Mouse (Mus musculus): ENCODE results near the gene Phf14.

Phf14 gene

DNA sequence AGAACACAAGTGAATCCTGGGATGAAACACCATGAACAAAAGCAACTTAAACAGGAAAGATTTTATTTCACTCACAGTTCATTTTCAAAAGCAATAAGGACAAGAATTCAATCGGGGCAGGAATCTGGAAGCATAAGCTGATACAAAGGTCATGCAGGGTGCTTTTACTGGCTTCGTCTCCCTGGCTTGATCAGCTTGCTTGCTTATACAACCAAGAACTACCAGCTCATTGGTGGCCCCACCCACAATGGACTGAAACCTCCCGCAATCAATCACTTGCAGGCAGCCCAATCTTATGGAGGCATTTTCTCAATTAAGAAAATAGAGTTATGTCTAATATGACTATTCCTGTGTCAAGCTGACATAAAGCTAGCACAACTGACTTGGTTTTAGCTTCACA, 112.5 kb downstream of the Phf14 start:
- intact Hi-C loops (cut with DNase I) = no loop called here

DNA sequence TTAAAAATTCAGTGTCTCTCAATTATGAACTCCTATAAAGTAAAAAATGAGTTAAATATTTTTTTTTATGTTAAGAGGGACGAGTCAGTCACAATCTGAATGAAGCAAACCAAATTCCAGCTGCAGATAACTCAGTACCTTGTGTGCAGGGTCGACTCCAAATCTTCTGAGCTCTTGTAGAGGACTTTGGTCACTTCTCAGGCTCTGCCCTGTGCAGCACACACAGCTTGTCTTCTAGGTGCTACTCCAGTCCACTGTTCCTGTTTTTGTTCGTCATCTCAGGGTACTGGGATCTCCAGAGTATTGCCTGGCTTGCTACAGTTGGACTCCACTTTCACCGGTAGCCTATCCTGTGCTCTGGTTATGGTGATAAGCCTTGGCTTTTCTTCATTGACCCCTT, 113.1 kb downstream of the Phf14 start:
- intact Hi-C loops (cut with DNase I) = no loop called here

DNA sequence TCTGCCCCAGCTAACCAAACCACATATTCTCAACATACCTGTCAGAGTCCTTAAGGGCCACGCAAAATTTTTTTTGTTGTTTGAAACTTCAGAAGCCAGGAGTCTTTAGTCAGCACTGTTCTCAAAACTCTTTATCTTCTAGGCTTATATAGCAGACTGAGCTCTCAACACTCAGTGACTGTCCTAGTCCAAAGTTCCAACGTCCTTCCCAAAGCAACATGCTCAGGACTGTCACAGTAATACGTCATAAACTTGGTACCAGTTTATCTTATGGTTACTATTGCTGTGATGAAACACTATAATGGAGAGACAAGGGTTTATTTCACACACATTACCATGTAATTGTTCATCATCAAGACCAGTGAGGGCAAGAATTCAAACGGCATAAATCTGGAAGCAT, 113.9 kb downstream of the Phf14 start:
- intact Hi-C loops (cut with DNase I) = no loop called here

DNA sequence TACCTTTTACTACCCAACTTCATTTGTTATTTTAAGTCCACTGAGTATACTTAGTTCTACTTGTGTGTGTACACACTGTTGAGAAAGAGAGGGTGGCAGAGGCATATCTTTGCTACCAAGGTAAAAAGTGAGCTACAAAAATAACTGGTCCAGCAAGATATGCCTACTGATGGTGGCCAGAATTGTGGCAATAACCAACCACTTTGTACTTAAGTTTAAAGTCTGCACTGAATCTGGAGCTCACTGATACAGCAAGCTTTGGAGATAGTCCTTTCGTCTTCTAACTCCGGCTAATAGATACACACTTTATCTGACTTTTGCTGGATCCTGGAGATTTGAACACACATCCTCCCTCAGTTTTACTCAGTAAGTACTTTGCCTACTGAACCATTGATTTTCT, 115.8 kb downstream of the Phf14 start:
- intact Hi-C loops (cut with DNase I) = no loop called here

DNA sequence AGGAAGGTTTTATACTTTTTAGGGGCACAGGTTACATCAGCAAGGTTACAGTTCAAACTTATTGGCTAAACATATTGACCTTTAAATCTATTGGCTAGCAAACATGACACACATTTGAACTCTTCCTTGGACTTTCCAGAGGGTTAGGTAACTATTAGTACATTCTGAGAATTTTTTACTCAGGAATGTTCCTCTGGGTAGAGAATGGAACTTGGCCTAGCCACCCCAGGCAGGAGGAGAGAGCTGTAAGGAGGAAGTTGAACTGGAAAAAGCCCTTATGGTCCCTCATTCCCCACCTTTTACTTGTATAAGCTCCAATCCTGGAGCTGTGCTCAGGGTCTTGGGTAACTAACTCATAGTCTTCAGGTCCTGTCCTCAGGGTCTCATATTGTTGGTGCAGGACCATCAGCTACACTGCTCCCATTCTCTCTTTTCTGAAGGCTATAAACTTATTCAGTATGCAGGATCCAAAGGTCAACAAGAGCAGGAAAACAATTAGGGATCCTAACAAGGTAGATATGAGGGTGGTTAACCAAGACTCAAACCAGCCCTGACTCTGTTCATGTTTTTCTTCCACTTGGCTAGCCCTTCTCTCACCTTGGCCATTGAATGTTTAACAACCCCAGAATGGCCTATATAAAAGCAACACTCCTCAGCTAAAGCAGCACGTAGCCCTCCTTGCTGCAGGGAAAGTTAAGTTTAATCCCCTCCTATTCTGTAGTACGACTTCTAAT, 119.4 kb downstream of the Phf14 start:
- intact Hi-C loops (cut with DNase I) = no loop called here

DNA sequence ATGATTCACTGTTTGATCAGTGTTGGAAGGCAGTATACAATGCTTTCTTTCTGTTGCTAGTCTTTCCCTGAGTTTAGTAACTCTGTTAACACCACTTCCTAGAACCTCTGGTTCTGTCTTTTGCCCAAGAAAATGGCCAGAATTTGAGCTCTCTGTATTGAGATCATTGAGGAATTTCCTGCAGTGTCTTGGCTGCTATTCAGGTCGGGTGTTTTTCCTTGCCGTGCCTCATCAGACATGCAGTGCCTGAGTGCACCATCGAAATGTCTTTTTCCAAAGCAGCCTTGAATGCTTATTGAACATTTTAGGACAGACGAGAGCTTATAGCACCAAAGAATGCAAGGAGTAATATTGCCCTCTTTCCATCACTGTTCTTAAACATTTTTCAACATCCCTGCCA, 127.0 kb downstream of the Phf14 start:
- intact Hi-C loops (cut with DNase I) = no loop called here

DNA sequence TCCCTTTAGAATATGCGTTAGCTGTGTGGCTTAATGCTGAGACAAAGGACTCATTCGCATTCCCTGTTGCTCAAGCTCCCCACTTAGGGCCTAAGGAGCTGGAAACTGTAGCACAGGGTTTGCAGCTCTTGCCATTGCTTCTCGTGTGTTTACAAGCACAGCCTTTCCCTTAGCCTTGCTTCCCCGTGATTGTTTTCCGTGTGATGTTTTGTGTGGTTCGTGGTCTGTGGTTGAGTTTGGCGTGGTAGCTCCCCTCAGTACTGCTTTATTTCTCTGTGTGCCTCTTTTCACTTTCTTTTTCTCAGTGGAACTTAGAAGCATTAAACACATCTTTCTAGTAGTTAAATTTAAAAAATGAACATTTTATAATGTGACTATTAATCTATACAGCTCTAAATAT, 130.7 kb downstream of the Phf14 start:
- intact Hi-C loops (cut with DNase I) = no loop called here

DNA sequence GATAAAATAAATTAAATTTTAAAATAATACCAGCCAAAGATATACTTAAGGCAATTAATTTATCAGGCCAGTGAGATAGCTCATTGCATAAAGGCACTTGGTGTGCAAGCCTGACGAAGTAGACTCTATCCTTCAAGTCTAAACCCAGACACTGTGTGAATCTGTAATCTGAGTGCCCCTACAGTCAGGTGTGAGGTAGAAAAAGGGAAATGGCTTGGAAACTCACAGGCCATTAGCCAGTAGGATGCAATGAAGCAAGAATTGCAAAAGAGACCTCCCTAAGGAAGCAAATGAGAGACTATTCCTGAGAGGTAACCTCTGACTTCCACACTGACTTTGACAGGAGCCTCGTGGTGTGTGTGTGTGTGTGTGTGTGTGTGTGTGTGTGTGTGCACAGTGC, 145.3 kb downstream of the Phf14 start:
- intact Hi-C loops (cut with DNase I) = no loop called here

DNA sequence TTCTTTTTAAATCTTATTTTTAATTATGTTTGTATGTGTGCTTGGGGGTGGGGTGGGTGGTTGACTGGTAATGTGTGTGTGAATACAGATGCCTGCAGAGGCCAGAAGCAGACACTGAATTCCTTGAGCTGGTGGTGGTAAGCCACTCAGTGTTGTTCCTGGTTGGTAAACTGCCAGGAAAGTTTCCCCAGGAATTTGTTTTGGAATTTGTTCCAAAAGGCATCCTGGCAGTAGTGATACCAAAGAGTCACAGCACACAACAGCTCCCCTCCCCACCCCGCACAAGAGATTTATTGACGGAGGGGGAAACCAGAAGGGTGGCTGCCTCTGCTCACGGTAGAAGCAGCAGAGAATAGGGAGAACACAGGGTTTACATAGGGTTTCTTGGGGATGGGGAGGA, 146.5 kb downstream of the Phf14 start:
- intact Hi-C loops (cut with DNase I) = no loop called here

DNA sequence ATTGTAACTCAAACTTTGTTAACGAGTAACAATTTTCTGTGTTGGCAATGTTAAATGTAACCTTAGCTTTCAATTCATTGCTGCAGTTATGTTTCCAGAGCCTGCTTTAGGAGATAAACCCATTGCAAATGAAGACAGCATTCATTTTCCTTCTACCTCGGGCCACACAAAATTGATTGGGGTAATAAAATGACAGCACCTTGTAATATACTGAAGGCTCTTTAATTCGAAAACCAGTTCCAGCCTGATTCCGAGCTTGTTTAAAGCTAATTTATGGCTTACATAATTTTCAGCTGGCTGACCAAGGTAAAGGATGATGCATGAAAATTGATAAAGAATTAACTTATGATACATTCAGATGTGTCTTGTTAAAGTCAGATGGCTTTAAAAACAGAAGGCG, 151.1 kb downstream of the Phf14 start:
- intact Hi-C loops (cut with DNase I) = no loop called here

DNA sequence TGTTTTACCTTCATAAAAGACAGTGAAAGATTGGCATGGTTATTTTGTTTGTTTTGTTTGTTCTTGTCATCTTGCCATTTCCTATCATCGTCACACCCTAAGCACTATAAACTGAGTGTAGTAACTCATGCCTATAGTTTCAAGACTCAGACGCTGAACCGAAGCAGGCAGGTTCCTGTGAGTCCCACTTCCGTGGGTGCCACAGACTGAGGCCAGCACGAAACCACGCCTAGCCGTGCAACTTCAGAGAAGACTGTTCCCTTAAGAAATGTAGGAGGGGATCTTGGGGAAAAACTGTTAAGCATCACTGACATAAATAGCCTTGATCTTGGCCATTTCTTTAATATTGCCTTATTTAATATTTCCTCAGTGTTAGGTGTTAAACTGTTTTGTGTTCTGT, 152.4 kb downstream of the Phf14 start:
- intact Hi-C loops (cut with DNase I) = no loop called here

DNA sequence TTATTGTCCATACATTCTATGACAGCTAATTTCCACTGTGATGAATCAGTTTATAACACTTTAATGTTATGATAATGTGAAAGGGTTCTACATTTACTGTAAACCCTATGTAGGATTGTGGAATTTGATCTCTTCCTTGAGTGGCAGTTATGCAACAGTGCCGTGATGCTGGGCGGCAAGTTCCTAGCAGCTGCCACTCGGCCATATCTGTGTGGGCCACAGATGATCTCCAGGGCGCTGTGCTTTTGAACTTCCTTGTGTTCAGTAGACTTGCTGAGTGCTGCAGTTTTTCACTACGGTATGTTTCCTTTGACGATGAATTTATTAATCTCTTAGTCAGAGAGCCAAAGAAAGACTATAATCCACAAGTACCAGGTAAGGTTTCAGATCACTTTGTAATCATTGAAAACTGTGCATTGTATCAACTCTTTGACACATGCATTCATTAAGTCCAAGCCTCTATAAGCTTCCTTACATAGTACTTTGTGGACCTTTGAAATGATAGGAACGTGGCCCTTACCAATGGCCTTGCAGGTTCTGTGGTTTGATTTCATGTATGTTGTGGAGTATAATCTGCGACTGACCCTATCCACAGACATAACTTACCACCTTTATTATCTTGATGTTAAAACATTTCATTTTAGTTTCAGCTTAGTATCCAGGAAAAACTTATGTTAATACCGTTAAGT, 153.0 kb downstream of the Phf14 start:
- intact Hi-C loops (cut with DNase I) = no loop called here

DNA sequence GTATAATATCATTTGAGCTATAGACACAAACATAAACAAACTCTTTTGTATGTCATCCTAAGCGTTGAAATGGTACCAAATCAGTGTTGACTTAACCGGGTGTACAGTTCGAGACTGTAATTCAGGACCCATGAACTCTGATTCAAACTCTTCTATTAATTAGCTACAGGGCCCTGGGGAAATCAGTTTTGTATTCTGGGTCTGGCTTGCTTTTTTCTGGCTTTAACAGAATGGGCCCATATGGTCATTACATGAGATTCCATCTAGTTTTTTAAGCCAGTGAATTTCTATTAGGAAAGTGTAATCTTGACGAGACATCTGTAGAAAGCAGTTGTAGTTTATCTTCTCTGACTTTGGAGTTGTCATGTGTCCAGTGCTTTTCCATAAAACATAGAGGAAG, 160.3 kb downstream of the Phf14 start:
- intact Hi-C loops (cut with DNase I) = no loop called here

DNA sequence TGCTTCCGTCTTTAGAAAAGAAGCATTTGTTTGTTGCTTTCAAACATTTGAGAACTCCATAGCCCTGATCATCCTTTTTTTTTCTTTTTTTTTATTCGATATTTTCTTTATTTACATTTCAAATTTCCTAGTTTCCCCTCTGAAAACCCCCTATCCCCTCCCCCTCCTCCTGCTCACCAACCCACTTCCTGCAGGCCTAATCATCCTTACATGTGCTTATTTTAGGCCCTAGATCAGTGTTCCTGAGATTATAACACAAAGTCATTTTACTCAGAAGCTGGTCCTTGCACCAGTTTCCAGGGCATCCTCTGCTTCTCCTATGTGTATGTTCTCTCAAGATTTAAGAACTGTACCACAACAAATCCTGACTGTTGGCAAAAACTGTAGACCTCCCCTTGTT, 161.7 kb downstream of the Phf14 start:
- intact Hi-C loops (cut with DNase I) = no loop called here

DNA sequence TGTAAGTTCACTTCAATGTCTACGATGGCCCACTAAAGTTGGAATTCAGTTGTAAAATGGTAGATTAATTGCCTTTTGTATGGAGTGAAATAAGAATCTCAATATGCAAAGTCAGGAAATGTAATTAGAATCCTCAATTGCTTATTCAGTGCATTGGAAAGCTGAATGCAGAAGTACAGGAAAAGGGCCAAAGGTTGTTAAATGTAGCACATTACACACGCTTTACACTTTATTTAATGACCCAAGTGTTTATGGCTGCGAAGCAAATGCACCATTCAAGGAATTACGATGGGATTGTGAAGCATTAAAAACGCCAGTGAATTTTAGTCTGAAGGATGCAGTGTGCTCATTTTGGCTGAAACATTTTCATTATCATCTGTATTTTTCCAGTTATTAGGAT, 167.0 kb downstream of the Phf14 start:
- intact Hi-C loops (cut with DNase I) = no loop called here

DNA sequence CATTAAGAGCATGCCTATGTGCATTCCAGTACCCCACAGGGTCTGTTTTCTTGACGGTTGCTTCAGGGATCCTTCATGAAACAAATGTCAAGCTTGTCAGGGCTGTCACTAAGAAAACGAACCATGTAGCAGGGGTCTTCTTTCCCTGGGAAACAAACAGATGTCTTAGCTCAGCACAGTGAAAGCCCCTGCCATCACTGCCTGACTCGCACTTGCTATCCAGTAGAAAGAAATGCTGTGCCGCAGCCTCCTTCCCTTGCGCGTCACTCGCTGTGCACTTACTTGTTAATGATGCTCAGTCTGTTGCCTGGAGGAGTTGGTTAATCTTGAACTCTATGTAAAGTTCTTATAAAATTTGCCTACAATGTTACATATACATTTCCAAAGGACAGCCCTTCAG, 169.7 kb downstream of the Phf14 start:
- intact Hi-C loops (cut with DNase I) = no loop called here

DNA sequence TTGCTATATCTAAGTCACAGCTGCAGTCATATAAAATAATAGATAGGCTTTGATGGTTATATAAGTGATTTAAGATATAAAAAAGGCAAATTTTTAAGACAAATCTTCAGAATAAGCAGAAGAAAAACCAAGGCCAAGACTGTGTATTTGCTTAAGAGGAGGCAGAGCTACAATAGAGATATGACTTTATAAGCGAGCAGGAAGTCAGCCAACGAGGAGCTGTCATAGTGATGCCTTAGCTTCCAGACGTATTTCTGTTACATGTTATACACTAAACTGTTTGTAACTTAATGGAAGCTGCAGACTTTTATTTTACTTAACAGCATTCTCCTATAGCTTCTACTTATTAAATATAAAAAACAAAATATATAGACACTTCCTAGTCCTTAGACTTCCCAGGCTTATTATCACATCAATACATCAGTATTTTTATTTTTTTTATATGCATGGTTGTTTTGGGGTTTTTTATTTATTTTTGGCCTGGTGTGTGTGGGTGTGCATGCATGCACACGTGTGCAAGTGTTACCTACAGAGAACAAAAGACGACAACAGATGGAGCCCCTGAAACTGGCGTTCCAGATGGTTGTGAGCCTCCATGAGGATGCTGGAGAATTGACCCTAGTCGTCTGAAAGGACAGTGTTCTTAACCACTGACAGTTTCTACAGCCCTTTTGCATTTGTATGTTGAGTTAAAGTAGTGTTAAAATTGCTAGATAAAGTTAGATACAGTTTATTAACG, 170.4 kb downstream of the Phf14 start:
- intact Hi-C loops (cut with DNase I) = no loop called here

DNA sequence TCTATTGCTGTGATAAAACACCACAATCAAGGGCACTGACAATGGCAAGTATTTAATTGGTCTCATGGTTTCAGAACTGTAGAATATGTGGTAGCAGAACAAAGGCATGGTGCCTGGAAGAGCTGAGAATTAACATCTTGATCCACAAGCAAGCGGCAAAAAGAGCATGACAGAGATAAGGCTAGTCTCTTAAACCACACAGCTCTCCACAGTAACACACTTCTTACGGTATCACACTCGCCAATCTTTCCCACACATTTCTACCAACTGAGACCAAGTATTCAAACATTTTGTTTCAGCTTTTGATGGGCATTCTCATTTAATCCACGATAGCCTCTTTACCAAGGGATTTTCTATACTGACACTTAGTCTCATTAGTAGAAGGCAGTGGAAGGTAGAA, 171.7 kb downstream of the Phf14 start:
- intact Hi-C loops (cut with DNase I) = no loop called here

DNA sequence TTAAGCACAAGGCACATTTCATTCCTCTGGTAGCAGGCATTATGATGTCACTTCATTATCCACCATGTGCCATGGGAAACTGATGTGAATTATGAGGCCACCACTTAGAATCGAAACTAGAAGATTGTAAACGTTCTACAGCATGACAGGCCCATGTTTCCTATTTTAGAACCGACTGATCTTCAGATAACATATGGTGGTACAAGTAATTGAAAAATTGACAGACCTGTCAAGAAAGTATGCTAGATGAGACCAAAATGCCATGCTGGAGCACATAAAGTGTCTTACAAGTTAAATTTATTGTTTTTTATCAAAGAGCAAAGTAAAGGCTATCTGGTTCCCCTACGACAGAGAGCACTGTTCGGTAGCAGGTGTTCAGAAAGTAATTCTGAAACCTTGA, 172.8 kb downstream of the Phf14 start:
- intact Hi-C loops (cut with DNase I) = no loop called here

DNA sequence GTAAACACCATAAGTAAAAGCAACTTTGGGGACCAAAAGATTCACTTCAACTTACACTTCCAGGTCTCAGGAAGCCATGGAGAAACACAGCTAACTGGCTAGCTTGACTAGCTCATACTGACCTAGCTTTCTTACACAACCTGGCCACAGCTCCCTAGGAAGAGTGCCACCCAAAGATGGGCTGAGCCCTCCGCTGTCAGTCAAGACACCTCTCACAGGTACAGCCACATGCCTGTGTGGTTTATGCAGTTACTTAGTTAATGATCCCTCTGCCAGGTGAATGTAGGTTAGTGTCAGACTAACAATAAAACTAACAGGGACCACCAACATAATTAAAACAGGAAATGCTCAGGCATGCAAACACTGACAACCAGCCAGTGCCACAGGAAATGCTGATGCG, 174.1 kb downstream of the Phf14 start:
- intact Hi-C loops (cut with DNase I) = no loop called here

DNA sequence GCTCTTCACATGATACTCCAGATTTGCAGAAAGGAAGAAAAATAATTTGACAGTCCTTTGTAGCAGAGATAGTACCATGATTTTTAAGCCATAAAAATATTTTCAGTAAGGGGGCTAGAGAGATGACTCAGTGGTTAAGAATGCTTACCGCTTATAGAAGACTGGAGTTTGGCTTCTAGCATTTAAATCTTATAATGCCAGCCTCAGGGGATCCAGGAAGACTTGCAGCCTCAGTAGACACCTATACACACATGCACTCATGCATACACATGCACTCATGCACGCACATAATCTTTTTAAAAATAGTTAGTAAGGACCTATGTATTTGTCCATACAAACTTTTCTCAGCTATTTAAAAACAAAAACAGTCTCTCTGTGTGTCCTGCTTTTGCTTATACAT, 174.5 kb downstream of the Phf14 start:
- intact Hi-C loops (cut with DNase I) = no loop called here

DNA sequence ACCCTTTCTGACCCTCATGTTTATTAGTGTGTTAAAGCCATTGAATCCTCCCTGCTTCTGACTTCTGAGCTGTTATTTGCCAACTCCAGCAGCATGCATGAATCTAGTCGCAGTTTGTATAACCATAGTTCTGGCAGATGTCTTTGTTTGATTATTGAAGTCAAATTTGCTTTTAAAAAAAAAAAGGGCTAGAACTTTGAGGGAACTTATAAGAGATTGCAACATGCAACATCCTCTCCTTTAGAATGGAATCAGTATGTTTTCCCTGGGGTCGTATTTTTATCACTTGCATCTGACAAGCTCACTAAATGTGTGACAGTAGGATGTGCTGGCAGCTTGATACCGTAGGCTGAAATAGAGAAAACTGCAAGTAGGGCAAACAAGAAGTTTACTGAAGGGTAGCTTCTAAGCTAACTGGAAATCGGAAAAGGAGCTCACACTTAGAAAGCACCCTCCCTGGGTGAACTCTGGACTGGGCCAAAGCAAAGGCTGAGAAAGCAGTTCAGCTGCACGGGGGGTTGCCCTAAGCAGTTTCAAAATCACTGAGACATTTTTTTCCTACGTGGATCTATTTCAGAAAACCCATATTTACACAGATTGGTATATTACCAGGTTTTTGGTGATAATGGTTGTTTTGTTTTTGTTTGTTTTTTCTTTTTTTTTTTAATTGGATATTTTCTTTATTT, 175.1 kb downstream of the Phf14 start:
- intact Hi-C loops (cut with DNase I) = no loop called here
